11 mouse cellular contexts compared by ENCODE assay signal in the genomic region with DNA sequence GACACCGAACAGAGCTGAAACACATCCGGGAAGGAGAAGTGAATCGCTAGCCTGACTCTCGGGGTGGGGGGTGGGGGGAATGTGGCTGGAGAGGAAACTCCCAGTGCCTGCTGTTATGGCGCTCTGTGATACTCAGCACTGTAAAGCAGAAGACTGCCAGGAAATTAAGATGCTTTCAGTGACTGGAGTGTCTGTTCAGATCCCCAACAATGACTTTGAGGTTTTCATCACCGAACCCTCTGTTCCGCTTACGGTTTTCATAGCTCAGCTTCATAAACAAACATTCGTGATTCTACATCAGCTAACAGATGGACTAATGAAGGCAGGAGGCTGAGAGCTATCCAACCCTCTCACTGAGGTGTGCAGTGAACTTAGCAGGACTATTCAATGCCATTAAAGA. TPM values are rescaled to one million over a fixed set of nuclear protein-coding genes. Genes with fewer than 3 reads are reported as not detected.
A peak's percentile ranks its signal among the peaks of the same experiment; 100 is the strongest.
DNase-seq lines count a peak whose midpoint lies in the region; ATAC-seq and TF ChIP-seq lines count a peak whose summit lies in the region.
"Had no signal": no experiment of that assay in that cellular context is flagged by ENCODE, and none has a peak within 500 bp of the region (broad histone marks: within the 10 kb centered on the region; RNA-seq: fewer than 3 reads in every experiment).

No protein-coding gene starts in this region.

- H3K4me1 ChIP-seq in forebrain, postnatal 0 days (ENCODE audit: insufficient read depth) = peaks cover 8% of the 10 kb centered on the region; the same call in 1 of the 2 replicates
- H3K4me1 ChIP-seq in forebrain, embryonic 11.5 days (replicated peaks; ENCODE audit: control insufficient read depth, insufficient read depth, low read length) = no peaks in the 10 kb centered on the region

- no peak overlapping the region for H3K4me3 ChIP-seq in forebrain, postnatal 0 days (ENCODE audit: low read depth, low read length)
- H3K4me3 ChIP-seq in forebrain, embryonic 11.5 days (ENCODE audit: low read depth, low read length) = no peak overlapping the region
- no peak overlapping the region for H3K4me3 ChIP-seq in left cerebral cortex, adult 2 months

- 61% methylated on average over 9 of the region's 9 CpGs for WGBS in forebrain, postnatal 0 days
- WGBS in forebrain, embryonic 11.5 days = 77% methylated on average over 9 of the region's 9 CpGs

- no peak overlapping the region for H3K4me2 ChIP-seq in forebrain, postnatal 0 days (ENCODE audit: low read depth)
- H3K4me2 ChIP-seq in forebrain, embryonic 11.5 days (ENCODE audit: low read depth, low read length, severe bottlenecking) = no peak overlapping the region

- no peak for TF ChIP-seq CTCF in forebrain, postnatal 0 days (IDR thresholded peaks at IDR 0.05; ENCODE audit: low read depth)
- TF ChIP-seq CTCF in left cerebral cortex, adult 2 months (IDR thresholded peaks at IDR 0.05) = no peak

- intact Hi-C loops in left cerebral cortex, adult 2 months (cut with DNase I) = no loop called here
- intact Hi-C loops in left cerebral cortex, postnatal 25 days (cut with DNase I) = no loop called here

- no peak for DNase-seq in forebrain, postnatal 0 days
- no peak for DNase-seq in forebrain, embryonic 11.5 days (ENCODE audit: low spot score)
- DNase-seq in left cerebral cortex, adult 2 months (ENCODE audit: extremely low spot score in 1 of 2, low spot score in 2 of 2) = no peak
- no peak for DNase-seq in left cerebral cortex, postnatal 25 days (ENCODE audit: low spot score in 2 of 2)
- DNase-seq in splenic B cell, adult 2 months (ENCODE audit: low read depth, low spot score) = peak; percentile 16
- no peak for DNase-seq in ovary, adult 18-20 months (ENCODE audit: low spot score)
- DNase-seq in kidney, adult 8-10 months = no peak

- H3K9me3 ChIP-seq in forebrain, postnatal 0 days (ENCODE audit: low read length) = no peaks in the 10 kb centered on the region
- no peaks in the 10 kb centered on the region for H3K9me3 ChIP-seq in forebrain, embryonic 11.5 days (ENCODE audit: control insufficient read depth, low read length)

- H3K27ac ChIP-seq in forebrain, postnatal 0 days (ENCODE audit: low read depth, low read length) = no peak overlapping the region
- no peak overlapping the region for H3K27ac ChIP-seq in forebrain, embryonic 11.5 days (ENCODE audit: low read depth, low read length)
- peak overlapping the region; percentile 50; the same call in 1 of the 2 replicates for H3K27ac ChIP-seq in left cerebral cortex, adult 2 months

- no peak overlapping the region for H3K9ac ChIP-seq in forebrain, postnatal 0 days
- H3K9ac ChIP-seq in forebrain, embryonic 11.5 days (ENCODE audit: low read length) = no peak overlapping the region

- H3K27me3 ChIP-seq in forebrain, postnatal 0 days (ENCODE audit: insufficient read depth, low read length) = no peaks in the 10 kb centered on the region
- H3K27me3 ChIP-seq in forebrain, embryonic 11.5 days (ENCODE audit: control insufficient read depth, insufficient read depth, low read length) = peaks cover under 1% of the 10 kb centered on the region; the same call in 1 of the 2 replicates
- H3K27me3 ChIP-seq in splenic B cell, adult 2 months (ENCODE audit: control insufficient read depth, insufficient read depth, low read length, poor library complexity, severe bottlenecking) = no peaks in the 10 kb centered on the region

- H3K36me3 ChIP-seq in forebrain, postnatal 0 days (ENCODE audit: insufficient read depth) = no peaks in the 10 kb centered on the region
- H3K36me3 ChIP-seq in forebrain, embryonic 11.5 days (ENCODE audit: control insufficient read depth, insufficient read depth, low read length) = no peaks in the 10 kb centered on the region
- no peaks in the 10 kb centered on the region for H3K36me3 ChIP-seq in splenic B cell, adult 2 months (ENCODE audit: control insufficient read depth, insufficient read depth, low read length, poor library complexity, severe bottlenecking)

- ATAC-seq in forebrain, postnatal 0 days = peak; percentile 43; the same call in 1 of the 2 replicates
- no peak for ATAC-seq in forebrain, embryonic 11.5 days (replicated peaks; ENCODE audit: low FRiP score)
- ATAC-seq in hematopoietic stem cell, adult 5-6 weeks (replicated peaks in 1 of 2; ENCODE audit: insufficient read depth in 1 of 2, low FRiP score in 2 of 2, low TSS enrichment in 1 of 2, low read depth in 1 of 2, poor library complexity in 2 of 2, severe bottlenecking in 2 of 2) = peak; percentile 59 to 66; a peak in 3 of 4 replicates

RNA-seq across cellular contexts. Expression of a gene that starts 7.4 kb away (rescaled TPM):
- 13.5 and 15.2 TPM in 2 replicates for total RNA-seq in forebrain, postnatal 0 days (2014; rRNA removed)
- 3.3 and 7.8 TPM in 2 replicates for polyA plus RNA-seq in forebrain, postnatal 0 days (2015; fragmentation: Nextera tagmentation; extraction: Ambion mirVana)
- 1.4 and 1.6 TPM in 2 replicates for polyA plus RNA-seq in forebrain, embryonic 11.5 days (2014; fragmentation: Nextera tagmentation; extraction: Ambion mirVana)
- total RNA-seq in left cerebral cortex, adult 2 months (2021) = 100 to 1,000 TPM; 166 to 173 TPM
- 100 to 1,000 TPM; 159 to 170 TPM for total RNA-seq in left cerebral cortex, postnatal 25 days (2021)
- 2.5 TPM in 2 replicates for total RNA-seq in hematopoietic stem cell, adult 5-6 weeks (2017)
- total RNA-seq: monocyte, adult 5-6 weeks had no signal

RNA-seq across cellular contexts. Expression of a gene that starts 34.5 kb away (rescaled TPM):
- 0.08 TPM in 1 of 2 replicates, not detected in the other for total RNA-seq in forebrain, postnatal 0 days (2014; rRNA removed)
- not detected in 2 replicates for polyA plus RNA-seq in forebrain, postnatal 0 days (2015; fragmentation: Nextera tagmentation; extraction: Ambion mirVana)
- not detected in 2 replicates for polyA plus RNA-seq in forebrain, embryonic 11.5 days (2014; fragmentation: Nextera tagmentation; extraction: Ambion mirVana)
- not detected for total RNA-seq in left cerebral cortex, adult 2 months (2021)
- total RNA-seq in left cerebral cortex, postnatal 25 days (2021) = not detected
- not detected in 2 replicates for total RNA-seq in hematopoietic stem cell, adult 5-6 weeks (2017)
- total RNA-seq: monocyte, adult 5-6 weeks had no signal
- polyA plus RNA-seq: kidney, embryonic 14.5 days; limb, embryonic 14.5 days had no signal
